8 mouse cellular contexts compared by ENCODE assay signal in genomic region chr4:135495810-135496209, GRCm38 (mm10). TPM values are rescaled to one million over a fixed set of nuclear protein-coding genes. Genes with fewer than 3 reads are reported as not detected.
DNase-seq lines count a peak whose midpoint lies in the region; ATAC-seq lines count a peak whose summit lies in the region.

No protein-coding gene starts in this region.

- H3K4me1 ChIP-seq in heart, embryonic 15.5 days (replicated peaks): peaks cover 17% of the 10 kb centered on the region

- ATAC-seq in heart, embryonic 15.5 days (replicated peaks; ENCODE audit: insufficient number of reproducible peaks, insufficient read depth, low FRiP score, low read depth): no peak

- no peak overlapping the region for H3K4me3 ChIP-seq in heart, embryonic 15.5 days

- DNase-seq in right cerebral cortex, postnatal 10 days (ENCODE audit: low spot score in 2 of 2): peak; percentile 69 to 71
- DNase-seq in right cerebral cortex, postnatal 36 days (ENCODE audit: low spot score in 2 of 2): no peak
- peak; percentile 79 for DNase-seq in embryo, embryonic 9.5 days (ENCODE audit: extremely low spot score)
- peak; percentile 89 for DNase-seq in kidney, postnatal 14 days
- DNase-seq in lung, postnatal 4 days: peak; percentile 60 to 75
- DNase-seq in yolk sac, embryonic 10.5 days (ENCODE audit: low spot score): peak; percentile 84
- no peak for DNase-seq in urinary bladder, postnatal 4 days (ENCODE audit: low spot score in 2 of 2)

- WGBS in heart, embryonic 15.5 days: 26% methylated on average over 18 of the region's 18 CpGs

- peak overlapping the region; percentile 81 for H3K4me2 ChIP-seq in heart, embryonic 15.5 days

- H3K9ac ChIP-seq in heart, embryonic 15.5 days: no peak overlapping the region

- H3K27ac ChIP-seq in heart, embryonic 15.5 days: no peak overlapping the region

- no peaks in the 10 kb centered on the region for H3K9me3 ChIP-seq in heart, embryonic 15.5 days (replicated peaks)

- no peaks in the 10 kb centered on the region for H3K27me3 ChIP-seq in heart, embryonic 15.5 days

- no peaks in the 10 kb centered on the region for H3K36me3 ChIP-seq in heart, embryonic 15.5 days

RNA-seq across cellular contexts. Expression of gene Nipal3, which starts 1.0 kb away (rescaled TPM):
- 4.1 and 5.2 TPM in 2 replicates for polyA plus RNA-seq in heart, embryonic 15.5 days (2015; fragmentation: Nextera tagmentation; extraction: Ambion mirVana)

RNA-seq across cellular contexts. Expression of gene Stpg1, which starts 1.2 kb away (rescaled TPM):
- polyA plus RNA-seq in heart, embryonic 15.5 days (2015; fragmentation: Nextera tagmentation; extraction: Ambion mirVana): 0.34 and 0.43 TPM in 2 replicates

Comparison
In these comparisons a context has a peak if more than half of its experiments do, and no peak if none do; other contexts are left out.
1. DNase-seq: peak in right cerebral cortex, postnatal 10 days (2 of 2), embryo, embryonic 9.5 days (single experiment), kidney, postnatal 14 days (single experiment), lung, postnatal 4 days (2 of 2) and yolk sac, embryonic 10.5 days (single experiment); none in right cerebral cortex, postnatal 36 days (0 of 2) and urinary bladder, postnatal 4 days (0 of 2).